Mouse (Mus musculus) heart, postnatal 36 days (tissue): ENCODE data around the gene Rpl26. TPM values are rescaled to one million over a fixed set of nuclear protein-coding genes. Genes with fewer than 3 reads are reported as not detected.
"Not testable (repeated sequence)": the region's sequence is repeated elsewhere in the genome, so short reads cannot be mapped to it uniquely, and the experiment has no call there.

ENCODE experiments used
- DNase-seq, 2 experiments: peaks; one replicate each; pipeline ENCODE4 v3.0.0; 2021 to 2022
- intact Hi-C: fragments of 180-260 bp; cut with DNase I; formaldehyde crosslinking; loops from one replicate; pipeline ENCODE4 v1.15.1; 2025
- total RNA-seq, 2 experiments: library from RNA; stranded (reverse); gene quantifications; 2 replicates each; pipeline ENCODE4 v1.2.3; 2021

Gene Rpl26
- total RNA-seq, 2 experiments from 2014 or later, result 655 to 678 TPM

DNA sequence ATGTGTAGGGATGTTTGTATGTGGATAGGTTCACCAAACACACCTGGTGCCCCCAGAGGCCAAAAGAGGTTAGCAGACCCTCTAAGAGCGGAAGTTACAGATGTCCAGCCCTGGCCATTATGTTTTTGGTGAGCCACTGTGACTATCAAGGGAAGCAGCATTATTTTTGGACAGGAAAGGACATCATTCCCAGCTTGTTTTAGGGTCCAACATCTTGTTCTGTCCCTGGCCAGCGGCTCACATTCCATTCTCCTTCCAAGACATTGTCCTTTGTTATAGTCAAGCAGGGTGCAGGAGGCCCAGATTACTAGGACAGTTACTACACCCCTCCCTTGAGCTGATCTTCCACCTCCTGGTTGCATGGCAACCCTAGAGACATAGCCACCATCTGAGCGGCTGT lies 5.9 kb downstream of the Rpl26 start:
- DNase-seq, result no peak
- intact Hi-C loops, result loop anchor here (2.0 kb wide), 1 partner anchor 50 kb away; the partner anchor contains the start of gene Arhgef15

DNA sequence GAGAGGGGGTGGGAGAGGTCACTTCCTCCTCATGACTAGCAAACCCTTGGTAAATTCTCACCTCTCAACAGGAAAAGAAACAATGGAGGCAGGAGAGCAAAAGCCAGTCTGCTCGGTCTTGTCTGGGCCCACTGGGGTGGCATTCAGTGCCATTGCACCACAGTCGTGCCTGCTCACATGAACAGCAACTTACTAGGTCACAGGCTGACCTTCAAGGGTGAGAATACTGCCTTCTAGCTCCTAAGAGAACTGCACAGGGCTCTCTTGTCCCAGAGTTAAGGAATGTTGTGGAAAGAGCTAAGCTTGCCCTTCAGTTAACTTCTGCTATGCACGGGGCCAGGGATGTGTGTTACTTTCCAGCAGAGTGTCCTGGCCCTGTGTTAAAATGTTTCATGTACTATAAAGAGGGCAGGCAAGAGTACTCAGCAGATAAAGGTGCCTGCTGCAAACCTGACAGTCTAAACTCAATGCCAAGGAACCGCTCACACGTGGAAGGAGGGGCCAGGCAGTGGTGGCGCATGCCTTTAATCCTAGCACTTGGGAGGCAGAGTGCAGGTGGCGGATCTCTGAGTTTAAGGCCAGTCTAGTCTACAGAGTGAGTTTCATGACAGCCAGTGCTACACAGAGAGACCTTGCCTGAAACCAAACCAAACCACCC lies 7.6 kb downstream of the Rpl26 start:
- DNase-seq, result no peak

DNA sequence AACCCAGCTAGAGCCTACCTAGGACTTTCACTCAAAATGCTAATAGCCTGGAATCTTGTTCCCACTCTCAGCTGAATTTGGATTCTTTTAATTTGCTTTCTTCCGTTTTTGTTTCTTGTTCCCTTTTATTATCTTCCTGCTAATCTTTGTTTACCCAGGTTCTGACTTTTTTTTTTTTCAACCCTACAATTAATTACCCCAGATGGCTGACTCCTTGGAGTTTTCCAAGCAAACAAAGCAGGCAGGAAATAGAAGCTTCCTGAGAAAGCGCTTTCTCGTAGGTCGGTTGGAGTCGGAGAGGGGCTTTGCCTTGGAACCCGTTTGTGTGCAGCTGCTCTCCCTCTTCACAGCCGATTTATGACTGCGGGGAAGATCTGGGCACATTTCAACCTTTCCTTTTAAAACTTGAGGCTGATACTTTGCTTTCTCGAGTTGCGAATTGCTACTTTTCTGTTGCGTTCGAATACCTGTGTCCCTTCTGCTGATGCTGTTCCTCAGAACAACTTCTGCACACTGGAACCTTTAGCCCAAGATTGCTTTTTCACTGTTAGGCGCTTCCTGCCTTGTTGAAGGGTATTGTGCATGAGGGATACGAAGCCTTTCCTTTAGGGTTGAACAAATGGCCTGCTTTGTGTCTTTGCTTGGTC lies 10.3 kb downstream of the Rpl26 start:
- DNase-seq, result no peak
- intact Hi-C loops, result no loop called here

More for the DNA sequence above, 7.6 kb downstream of the Rpl26 start:
- intact Hi-C loops, result no loop called here

DNA sequence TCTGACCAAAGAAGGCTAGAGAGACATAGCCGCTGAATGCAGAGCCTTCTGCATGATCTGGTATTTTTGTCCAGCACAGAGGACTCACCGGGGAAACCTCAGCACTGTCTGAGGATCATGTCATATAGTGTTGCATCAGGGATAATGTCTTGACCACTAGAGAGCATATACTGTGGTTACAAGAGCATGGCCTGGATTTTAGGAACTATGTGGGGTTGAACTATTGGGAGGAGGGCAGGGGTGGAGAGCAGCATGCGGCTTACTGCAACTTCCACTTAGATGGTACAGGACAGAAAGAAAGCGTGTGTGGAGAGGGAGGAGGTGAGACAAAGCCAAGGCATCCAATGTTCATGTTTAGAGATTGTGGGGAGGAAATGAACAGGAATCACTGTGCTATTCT lies 13.2 kb downstream of the Rpl26 start:
- DNase-seq, result no peak
- intact Hi-C loops, result no loop called here

DNA sequence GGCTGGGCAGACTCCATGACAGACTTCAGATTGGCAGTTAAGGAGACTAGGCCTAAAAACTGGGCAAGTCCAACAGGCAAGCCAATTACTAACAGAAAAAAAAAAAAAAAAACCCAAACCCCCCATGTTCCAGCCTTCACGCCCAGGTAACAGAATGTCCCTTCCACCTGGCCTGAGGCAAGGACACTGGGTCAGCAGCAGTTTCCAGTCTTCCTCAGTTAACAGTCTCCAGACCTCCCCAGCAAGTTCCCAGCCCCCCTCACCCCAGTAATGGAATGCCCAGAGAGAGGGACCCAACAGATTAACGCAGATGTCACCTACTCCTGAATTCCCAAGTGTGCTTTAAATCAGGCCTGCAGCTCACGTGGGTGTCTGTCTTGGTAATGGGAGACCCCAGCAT lies 21.8 kb downstream of the Rpl26 start:
- intact Hi-C loops, result no loop called here
- no peak for DNase-seq

DNA sequence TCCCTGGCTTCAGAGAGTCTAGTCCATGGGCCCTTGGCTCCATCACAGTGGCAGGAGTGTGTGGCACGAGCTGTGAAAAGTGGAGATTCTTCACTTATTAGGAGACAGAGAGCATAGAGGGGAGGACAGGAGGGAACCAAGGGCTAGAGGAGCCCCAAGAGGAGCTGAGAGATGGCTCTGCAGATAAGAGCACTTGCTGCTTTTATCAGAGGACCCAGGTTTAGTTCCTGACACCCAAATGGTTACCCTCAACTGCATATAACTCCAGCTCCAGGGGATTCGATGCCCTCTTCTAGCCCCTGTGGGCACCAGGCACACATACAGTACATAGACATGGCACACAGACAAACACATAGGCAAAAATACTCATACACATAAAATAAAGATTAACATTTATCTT lies 23.4 kb downstream of the Rpl26 start:
- intact Hi-C loops, result no loop called here
- DNase-seq, result no peak

DNA sequence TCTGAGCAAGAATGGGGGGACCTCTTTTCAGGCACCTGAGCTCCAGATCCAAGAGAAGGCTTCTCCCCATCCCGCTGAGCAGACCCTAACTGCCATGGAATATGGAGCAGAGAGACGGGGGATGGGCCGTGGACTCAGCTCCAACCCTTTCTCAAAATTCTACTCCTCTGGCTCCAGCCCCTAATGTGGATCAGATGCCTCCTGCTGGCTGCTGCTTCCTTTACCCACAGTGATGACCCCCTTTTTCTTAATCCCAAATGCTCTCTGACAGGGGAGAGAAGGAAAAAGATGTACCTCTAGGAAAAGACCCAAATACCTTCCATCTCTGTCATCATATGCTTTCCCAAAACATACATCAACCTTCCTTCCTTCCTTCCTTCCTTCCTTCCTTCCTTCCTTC lies 25.6 kb downstream of the Rpl26 start, which contains the start of gene Odf4:
Gene Odf4 (minus strand): TSS at position 101 of the 400 bp plus-strand sequence.
- intact Hi-C loops, result no loop called here
- DNase-seq, result no peak

DNA sequence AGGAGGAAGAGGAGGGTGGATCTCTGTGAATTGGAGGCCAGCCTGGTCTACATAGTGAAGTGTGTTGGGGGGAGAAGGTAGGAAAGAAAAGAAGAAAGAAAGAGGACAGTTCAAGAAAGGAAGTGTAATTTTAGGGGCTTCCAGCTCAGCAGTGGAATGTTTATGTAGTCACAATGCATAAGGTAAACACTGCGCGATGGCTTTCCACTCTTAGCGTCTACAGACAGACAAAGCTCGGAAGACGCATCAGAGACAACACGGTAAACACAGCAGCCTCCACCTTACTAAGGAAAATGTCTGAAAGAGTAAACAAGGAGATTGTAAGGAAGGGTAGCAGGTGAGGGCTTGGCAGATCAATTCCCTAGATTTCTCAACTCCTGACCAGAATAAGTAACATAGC lies 28.6 kb downstream of the Rpl26 start:
- DNase-seq, result no peak
- intact Hi-C loops, result no loop called here

DNA sequence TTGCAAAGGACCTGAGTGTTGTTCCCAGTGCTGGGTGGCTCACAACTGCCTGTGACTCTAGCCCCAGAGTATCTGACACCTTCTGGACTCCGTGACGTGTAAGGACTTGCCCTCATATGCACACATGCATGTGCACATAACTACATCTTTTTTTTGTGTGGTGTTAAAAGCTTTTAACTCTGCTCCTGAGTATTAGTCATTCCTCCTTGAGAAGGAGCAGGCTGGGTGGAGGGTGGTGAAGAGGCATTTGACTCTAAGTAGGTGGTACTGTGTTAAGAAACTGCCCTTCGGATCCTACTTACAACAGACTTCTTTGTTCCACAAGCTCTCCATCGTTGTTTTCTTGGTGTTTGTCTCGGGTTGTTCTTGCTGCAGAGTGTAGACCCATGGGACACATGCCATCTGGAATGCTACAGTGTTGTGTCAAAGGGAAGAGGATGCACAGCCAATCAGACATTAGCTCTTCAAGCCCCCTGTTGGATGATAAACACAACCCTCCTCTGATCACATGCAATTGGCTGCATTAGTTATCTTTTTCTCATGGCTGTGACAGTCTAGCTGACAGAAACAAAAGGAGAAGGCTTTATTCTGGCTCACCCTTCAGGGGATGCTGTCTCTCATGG lies 32.6 kb downstream of the Rpl26 start:
- DNase-seq, result no peak
- intact Hi-C loops, result no loop called here

DNA sequence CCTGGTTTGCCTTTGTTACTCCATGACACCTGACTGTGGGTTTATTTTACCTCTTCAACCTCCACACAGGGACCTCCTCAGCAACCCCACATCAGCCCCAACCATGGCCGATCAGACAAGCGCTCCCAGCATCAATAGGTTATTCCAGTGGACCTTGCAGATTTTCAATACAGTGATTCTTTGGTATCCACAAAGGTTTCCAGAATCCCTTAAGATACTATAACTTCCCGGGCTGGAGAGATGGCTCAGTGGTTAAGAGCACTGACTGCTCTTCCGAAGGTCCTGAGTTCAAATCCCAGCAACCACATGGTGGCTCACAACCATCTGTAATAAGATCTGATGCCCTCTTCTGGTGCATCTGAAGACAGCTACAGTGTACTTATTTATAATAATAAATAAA lies 35.6 kb downstream of the Rpl26 start:
- DNase-seq, intact Hi-C loops: not testable (repeated sequence)

DNA sequence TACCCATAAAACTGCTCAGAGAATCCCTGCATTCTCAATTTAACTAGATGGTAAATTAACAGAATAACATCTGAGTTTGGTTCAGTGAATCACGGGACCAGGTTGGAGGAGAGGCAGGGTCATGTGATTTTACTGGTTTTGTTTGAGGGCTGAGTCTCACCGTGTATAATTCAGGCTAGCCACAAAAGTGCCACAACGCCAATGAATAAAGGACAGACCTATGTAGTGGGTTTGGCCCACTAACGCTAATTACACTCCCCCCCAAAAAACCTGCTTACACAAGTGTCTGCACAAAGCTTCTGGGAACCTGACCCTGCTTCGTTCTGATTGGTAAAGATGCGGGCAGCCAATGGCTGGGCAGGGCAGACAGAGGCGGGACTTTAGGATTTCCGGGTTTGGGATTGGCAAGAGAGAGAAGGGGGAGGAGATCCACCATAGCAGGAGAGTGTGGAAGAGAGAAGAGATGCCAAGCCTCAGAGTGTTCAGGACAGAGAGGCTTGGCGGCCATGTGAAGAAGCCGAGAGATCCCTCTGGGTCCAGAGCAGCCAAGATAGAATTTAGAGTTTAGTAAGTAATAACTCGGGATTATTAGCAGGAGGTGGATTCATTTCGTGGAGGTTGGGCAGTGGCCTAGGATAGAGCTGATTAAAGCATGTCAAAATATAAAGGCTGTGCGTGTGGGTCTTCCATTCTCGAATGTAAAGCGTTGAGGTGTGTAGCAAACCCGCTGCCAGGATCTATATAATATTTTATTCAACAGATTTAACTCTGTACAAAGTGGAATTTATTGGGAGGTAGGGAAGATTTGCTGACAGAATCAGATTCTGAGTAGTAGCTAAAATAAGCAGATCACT lies 38.3 kb downstream of the Rpl26 start:
- DNase-seq, result peak; percentile 81 to 83
- intact Hi-C loops, result no loop called here

DNA sequence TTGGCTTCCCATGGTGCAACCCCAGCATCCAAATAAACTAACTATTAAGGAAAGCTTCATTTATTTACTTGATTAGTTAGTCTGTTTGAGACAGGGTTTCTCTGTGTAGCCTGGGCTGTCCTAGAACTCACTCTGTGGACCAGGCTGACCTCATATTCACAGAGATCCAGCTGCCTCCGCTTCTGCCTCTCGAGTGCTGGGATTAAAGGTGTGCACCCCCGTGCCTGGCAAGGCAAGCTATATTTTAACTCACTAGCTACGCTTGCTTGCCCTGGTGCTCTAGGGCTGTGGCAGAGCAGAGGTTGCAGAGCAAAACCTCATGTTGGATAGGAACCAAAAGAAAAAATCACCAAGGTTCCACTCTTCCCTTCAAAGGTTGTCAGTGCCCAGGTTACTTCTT lies 39.1 kb downstream of the Rpl26 start:
- intact Hi-C loops, result no loop called here

DNA sequence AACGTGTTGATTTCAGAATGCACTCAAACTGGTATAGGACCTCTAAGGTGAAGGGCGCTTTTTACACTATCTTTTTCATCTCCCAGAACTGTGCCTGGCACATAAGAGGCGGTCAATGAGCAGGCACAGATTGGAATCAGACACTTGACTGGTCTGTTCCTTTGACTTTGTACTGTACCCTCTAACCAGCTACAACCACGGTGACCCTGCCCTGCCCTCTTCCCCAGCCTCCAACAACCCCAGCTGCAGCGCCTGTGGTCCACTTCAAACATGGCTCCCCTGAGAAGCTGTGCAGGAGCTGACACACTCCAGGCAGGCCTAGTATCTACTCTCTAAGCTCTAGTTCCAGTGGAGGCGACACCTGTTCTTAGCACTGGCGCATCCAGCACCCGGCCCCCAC lies 41.3 kb downstream of the Rpl26 start:
- intact Hi-C loops, result no loop called here
- DNase-seq, result no peak

More for the DNA sequence above, 39.1 kb downstream of the Rpl26 start:
- DNase-seq, result no peak

DNA sequence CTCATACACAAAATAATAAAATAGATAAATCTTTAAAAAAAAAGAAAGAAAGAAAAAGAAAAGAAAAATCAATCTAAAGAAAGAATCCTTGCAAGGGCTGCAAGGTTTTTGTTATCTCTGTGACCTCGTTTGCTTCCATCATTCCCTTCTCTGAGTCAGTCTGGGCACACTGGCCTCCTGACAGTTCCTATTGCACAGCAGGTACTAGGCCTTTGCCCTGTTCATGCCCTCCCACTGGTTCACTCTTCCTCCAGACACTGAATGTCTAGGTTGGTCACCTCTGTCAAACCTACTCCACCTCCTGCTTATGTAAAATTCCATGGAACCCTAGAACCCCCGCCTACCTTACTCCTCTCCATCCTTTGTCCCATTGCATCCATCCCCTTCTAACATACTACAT lies 43.9 kb downstream of the Rpl26 start:
- no peak for DNase-seq
- intact Hi-C loops, result no loop called here

DNA sequence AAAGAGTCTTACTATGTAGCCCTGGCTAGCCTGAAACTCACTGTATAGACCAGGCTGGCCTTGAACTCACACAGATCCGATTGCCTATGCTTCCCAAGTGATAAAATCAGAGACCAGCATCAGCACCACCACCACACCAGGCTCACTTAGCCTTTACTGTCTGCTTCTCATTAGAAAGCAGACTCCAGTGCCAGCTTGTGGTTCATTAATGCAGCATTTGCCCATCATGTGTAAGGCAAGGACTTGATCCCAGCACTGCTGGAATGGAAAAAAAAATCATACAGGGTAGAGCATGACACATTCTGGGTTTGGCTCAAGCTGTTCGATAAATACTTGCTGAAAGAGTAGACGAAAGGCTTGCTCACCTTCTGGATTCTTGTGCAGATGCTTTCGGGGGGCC lies 44.6 kb downstream of the Rpl26 start:
- intact Hi-C loops, result no loop called here
- DNase-seq, result no peak

DNA sequence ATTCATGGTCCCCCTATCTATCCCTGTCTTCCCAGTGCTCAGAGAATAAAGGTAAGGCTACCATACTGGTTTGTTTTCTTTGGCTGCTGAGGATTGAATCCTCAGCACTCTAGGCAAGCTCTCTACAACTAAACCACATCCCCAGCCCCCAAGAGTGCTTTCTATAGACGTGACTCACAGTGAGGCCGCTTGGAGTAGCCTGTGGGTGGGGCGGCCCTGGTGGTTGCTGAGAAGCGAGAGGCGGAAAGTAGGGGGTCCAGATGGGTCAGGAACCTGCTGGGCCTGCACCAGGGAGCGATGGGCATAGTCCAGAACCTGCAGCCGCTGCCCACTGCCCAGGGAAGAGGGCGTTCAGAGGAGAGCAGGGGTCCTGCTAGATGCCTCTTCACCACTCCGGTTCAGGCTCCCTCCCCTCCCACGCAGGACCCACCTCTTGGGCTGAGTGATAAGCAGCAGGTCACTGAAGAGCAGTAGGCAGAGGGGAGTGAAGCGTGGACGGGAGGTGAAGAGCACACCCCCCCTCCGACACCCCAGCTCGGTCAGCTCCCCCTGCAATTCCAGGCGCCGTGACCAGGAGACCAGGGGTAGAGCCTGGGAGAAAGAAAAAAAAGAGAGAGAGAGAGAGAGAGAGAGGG lies 45.5 kb downstream of the Rpl26 start:
- intact Hi-C loops, result no loop called here
- no peak for DNase-seq

DNA sequence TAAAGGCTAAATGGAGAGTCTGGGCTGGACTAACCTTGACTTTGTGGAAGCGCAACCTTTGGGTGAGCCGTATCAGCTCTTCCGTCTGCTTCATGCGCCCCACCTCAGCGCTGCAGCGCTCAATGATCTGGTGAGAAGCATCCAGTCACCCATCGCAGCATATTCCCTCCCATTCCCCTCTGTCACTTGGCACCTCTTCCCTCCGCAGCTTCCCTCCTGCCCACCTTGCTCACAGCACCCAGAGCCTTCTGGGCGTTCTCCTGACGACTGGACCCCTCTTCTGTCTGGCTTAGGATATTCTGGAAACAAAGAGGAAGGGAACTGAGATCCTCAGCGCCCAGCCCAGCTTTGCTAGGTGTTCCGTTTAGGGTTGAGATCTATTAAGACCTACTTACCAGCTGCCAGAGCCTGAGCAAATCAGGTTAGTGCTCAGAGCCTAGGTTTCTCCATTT lies 46.2 kb downstream of the Rpl26 start:
- DNase-seq, result no peak
- intact Hi-C loops, result no loop called here

DNA sequence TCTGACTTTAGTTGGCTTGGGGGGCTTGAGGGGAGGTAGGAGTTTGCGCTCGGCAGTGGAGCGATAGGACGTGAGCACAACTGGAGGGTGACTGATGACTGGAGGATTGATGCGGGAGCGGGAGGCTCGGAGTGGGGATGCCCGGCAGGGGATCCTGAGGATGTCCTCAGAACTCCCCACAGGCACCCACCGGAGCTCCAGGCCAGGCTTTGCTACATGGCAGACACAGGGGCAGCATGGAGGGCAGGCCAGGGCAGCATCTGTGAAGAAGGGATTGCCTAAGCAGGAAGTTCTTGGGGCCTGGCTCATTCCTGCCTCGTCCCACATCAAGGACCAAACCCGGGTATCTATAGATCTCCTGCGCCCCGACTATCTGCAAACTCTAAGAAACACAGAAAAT lies 52.5 kb downstream of the Rpl26 start:
- intact Hi-C loops, result no loop called here
- no peak for DNase-seq

DNA sequence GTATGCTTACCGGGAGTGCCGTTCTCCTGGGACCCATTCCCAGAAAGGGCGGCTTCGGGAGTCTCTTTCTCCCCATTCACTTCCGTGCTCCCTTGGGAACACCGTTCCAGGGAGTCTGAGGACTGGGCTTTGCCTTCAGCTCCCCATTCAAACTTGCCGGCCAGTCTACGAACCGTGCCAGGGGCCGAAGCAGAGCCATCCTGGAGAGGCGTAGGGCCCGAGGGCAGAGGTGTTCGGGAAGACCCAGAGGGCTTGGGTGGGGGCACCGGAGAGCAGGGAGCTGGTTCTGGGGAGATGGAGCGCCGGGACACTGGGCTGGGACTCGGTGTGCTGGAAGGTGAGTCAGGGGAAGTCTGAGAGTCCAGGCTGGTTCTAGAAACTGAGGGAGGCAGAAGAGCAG lies 53.0 kb downstream of the Rpl26 start:
- peak in 1 of 2 experiments; percentile 45 for DNase-seq
- intact Hi-C loops, result no loop called here

DNA sequence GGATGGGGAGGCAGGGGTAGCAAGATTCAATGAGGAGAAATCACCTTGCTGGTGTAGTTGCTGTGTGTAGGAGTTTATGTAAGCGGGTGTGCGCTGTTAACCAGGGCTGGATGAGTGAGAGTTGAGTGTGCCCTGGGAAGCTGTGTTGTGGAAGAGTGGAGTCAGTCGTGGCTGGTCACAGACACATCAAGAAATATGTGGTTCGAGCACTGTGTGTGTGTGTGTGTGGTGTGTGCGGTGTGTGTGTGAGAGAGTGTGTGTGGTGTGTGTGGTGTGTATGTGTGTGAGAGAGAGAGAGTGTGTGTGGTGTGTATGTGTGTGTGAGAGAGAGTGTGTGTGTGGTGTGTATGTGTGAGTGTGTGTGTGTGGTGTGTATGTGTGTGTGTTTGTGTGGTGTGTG lies 54.1 kb downstream of the Rpl26 start:
- intact Hi-C loops, result no loop called here
- DNase-seq, result no peak
